Mouse (Mus musculus) midbrain, postnatal 0 days (tissue): ENCODE measurements around the gene N4bp1. TPM values are rescaled to one million over a fixed set of nuclear protein-coding genes. Genes with fewer than 3 reads are reported as not detected.

ENCODE experiments used
- ATAC-seq: fragments of 200-750 bp; cut with Nextera tagmentation; 2 replicates; pipeline ENCODE4 v1.8.0; 2017; ENCODE audit warnings: moderate number of reproducible peaks, mild to moderate bottlenecking, moderate TSS enrichment, moderate library complexity; ENCODE audit not compliant: low FRiP score
- DNase-seq: peaks from one replicate; pipeline ENCODE4 v3.0.0-alpha.2; 2015; ENCODE audit warnings: low spot score
- H3K27ac ChIP-seq: fragments of 300-500 bp; sonication (generic); 2 replicates; pipeline ENCODE4 v1.5.1; 2014; ENCODE audit warnings: low read depth, mild to moderate bottlenecking, low read length, mixed read lengths
- H3K27me3 ChIP-seq: fragments of 300-500 bp; sonication (generic); 2 replicates; pipeline ENCODE4 v1.6.1; 2014; ENCODE audit warnings: low read length, control low read depth, mixed read lengths; ENCODE audit not compliant: insufficient read depth
- H3K36me3 ChIP-seq: fragments of 300-500 bp; sonication (generic); 2 replicates; pipeline ENCODE4 v1.6.1; 2014; ENCODE audit warnings: low read length, control low read depth, mixed read lengths; ENCODE audit not compliant: insufficient read depth
- H3K4me1 ChIP-seq: fragments of 300-500 bp; sonication (generic); 2 replicates; pipeline ENCODE4 v1.6.1; 2014; ENCODE audit warnings: mild to moderate bottlenecking, control low read depth, antibody characterized with exemption, low read length, mixed read lengths; ENCODE audit not compliant: insufficient read depth
- H3K4me2 ChIP-seq: fragments of 300-500 bp; sonication (generic); 2 replicates; pipeline ENCODE4 v1.6.1; 2014; ENCODE audit warnings: low read depth, mild to moderate bottlenecking, low read length, mixed read lengths; ENCODE audit not compliant: poor library complexity, severe bottlenecking
- H3K4me3 ChIP-seq: fragments of 300-500 bp; sonication (generic); 2 replicates; pipeline ENCODE4 v1.5.1; 2014; ENCODE audit warnings: low read depth, mild to moderate bottlenecking, low read length, moderate library complexity
- H3K9ac ChIP-seq: fragments of 300-500 bp; sonication (generic); replicated peaks from 2 replicates; pipeline ENCODE4 v1.6.1; 2014; ENCODE audit warnings: mild to moderate bottlenecking, low read length, moderate library complexity, mixed read lengths; ENCODE audit not compliant: poor library complexity, severe bottlenecking
- H3K9me3 ChIP-seq: fragments of 300-500 bp; sonication (generic); 2 replicates; pipeline ENCODE4 v1.6.1; 2016; ENCODE audit warnings: low read length, control low read depth
- CTCF ChIP-seq: IDR thresholded peaks from 2 replicates; pipeline ENCODE4 v1.5.1; 2016; ENCODE audit warnings: antibody characterized with exemption, mild to moderate bottlenecking
- WGBS: fragments of 180-500 bp; shearing (Covaris S2); extraction: QIAGEN DNeasy Blood & Tissue Kit; methylation state at CpG from one replicate; pipeline ENCODE4 v1.1.7; 2014; 5-methylcytosine and 5-hydroxymethylcytosine counted together
- polyA plus RNA-seq: library from polyadenylated mRNA; unstranded; fragments of >200 nt; fragmentation: Nextera tagmentation; extraction: Ambion mirVana; gene quantifications from 2 replicates; pipeline ENCODE4 v1.2.1, GENCODE M21; 2015
- total RNA-seq: library from RNA; depleted of rRNA; stranded (reverse); fragments of >200 nt; gene quantifications from 2 replicates; pipeline ENCODE4 v1.2.3, GENCODE M21; 2014

Gene N4bp1
- total and polyA plus RNA-seq, 2 experiments from 2014 or later: 5.8 to 16.0 TPM

GRCm38 (mm10) chr8:86894194-86894761 is 9.2 kb upstream of the N4bp1 start:
- Histone ChIP-seq H3K9me3 (no peaks in the 10 kb centered on the region), H3K9ac (no peak overlapping the region), H3K36me3 (no peaks in the 10 kb centered on the region), H3K4me1 (no peaks in the 10 kb centered on the region), H3K4me2 (no peak overlapping the region), H3K27ac (no peak overlapping the region), H3K27me3 (no peaks in the 10 kb centered on the region), H3K4me3 (no peak overlapping the region)
- TF ChIP-seq CTCF: no peak
- no peak for ATAC-seq
- WGBS: 90% methylated on average over 6 of the region's 6 CpGs
- DNase-seq: no peak

GRCm38 (mm10) chr8:86893554-86893953 is 8.5 kb upstream of the N4bp1 start:
- no peaks in the 10 kb centered on the region for H3K4me1 ChIP-seq
- H3K9ac ChIP-seq: no peak overlapping the region
- no peak for DNase-seq
- no peak for TF ChIP-seq CTCF
- no peaks in the 10 kb centered on the region for H3K36me3 ChIP-seq
- no peaks in the 10 kb centered on the region for H3K9me3 ChIP-seq
- no peaks in the 10 kb centered on the region for H3K27me3 ChIP-seq
- no peak overlapping the region for H3K4me3 ChIP-seq
- H3K4me2 ChIP-seq: no peak overlapping the region
- 89% methylated on average over 4 of the region's 4 CpGs for WGBS
- H3K27ac ChIP-seq: no peak overlapping the region
- ATAC-seq: no peak

DNA sequence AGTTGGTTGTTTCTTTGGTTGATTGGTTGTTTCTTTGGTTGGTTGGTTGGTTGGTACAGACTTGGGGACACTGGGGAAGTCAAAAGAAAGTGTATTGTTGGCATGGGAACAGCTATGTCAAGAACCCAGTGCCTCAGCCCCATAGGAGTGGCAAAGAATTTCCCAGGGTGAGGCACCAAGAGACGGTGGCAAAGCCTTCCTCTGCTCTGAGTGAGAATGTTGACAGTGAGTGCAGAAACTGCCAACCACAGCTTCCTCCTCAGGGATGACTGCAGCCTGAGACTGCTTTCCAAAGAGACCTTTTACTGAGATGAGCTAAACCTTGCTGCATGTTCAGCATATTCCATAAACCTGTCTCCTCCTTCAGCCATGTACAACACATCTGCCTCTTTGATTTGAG is 6.5 kb upstream of the N4bp1 start:
- DNase-seq (no peak), ATAC-seq (no peak)
- H3K27ac ChIP-seq: no peak overlapping the region
- H3K9ac ChIP-seq: no peak overlapping the region
- no peaks in the 10 kb centered on the region for H3K36me3 ChIP-seq
- no peaks in the 10 kb centered on the region for H3K4me1 ChIP-seq
- H3K9me3 ChIP-seq: no peaks in the 10 kb centered on the region
- TF ChIP-seq CTCF: no peak
- H3K4me2 ChIP-seq: no peak overlapping the region
- H3K4me3 ChIP-seq: no peak overlapping the region
- WGBS: 95% methylated on average over 1 of the region's 1 CpGs
- H3K27me3 ChIP-seq: no peaks in the 10 kb centered on the region

- no peak overlapping the region for H3K27ac ChIP-seq
- no peak overlapping the region for H3K4me3 ChIP-seq
- TF ChIP-seq CTCF: no peak
- ATAC-seq (no peak), DNase-seq (no peak)
- no peak overlapping the region for H3K4me2 ChIP-seq
- H3K4me1 ChIP-seq: peaks cover 2% of the 10 kb centered on the region
- 75% methylated on average over 11 of the region's 11 CpGs for WGBS
- no peaks in the 10 kb centered on the region for H3K27me3 ChIP-seq
- no peaks in the 10 kb centered on the region for H3K36me3 ChIP-seq
- H3K9me3 ChIP-seq: no peaks in the 10 kb centered on the region
- no peak overlapping the region for H3K9ac ChIP-seq
Observed at GRCm38 (mm10) chr8:86888058-86888939, 3.2 kb upstream of the N4bp1 start.

DNA sequence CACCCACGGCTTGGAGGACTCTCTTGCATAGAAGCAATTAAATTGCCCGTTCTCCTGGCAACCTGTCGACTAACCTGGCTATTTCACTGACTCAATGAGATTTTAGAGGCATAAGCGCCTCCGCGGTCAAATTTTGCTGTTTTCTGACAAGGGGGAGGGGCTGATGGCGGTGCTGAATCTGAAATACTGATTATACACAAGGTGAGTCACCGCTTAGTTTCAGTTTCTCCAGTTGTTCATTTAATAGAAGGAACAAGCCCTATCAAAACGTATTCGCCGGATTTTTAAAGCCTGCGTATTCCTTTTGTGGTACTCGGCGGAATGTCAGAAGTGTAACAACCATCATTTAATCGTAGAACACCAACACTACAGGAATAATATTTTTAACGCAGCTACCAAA is 991 bp downstream of the N4bp1 start:
- Histone ChIP-seq H3K36me3 (no peaks in the 10 kb centered on the region; the same call in 1 of the 2 replicates), H3K9ac (peak overlapping the region; percentile 93), H3K4me1 (peaks cover 8% of the 10 kb centered on the region), H3K27me3 (no peaks in the 10 kb centered on the region), H3K4me3 (peak overlapping the region; percentile 76), H3K4me2 (peak overlapping the region; percentile 78), H3K9me3 (no peaks in the 10 kb centered on the region), H3K27ac (peak overlapping the region; percentile 95)
- peak; percentile 15 for DNase-seq
- no peak for ATAC-seq
- no peak for TF ChIP-seq CTCF
- WGBS: 1% methylated on average over 16 of the region's 16 CpGs
